Mouse (Mus musculus) kidney, postnatal 10 days (tissue): ENCODE measurements around the gene Rtkn2.

Experiments
- DNase-seq: peaks from one replicate; pipeline ENCODE4 v3.0.0; 2021; ENCODE audit warnings: mixed read lengths

Rtkn2 gene

DNA sequence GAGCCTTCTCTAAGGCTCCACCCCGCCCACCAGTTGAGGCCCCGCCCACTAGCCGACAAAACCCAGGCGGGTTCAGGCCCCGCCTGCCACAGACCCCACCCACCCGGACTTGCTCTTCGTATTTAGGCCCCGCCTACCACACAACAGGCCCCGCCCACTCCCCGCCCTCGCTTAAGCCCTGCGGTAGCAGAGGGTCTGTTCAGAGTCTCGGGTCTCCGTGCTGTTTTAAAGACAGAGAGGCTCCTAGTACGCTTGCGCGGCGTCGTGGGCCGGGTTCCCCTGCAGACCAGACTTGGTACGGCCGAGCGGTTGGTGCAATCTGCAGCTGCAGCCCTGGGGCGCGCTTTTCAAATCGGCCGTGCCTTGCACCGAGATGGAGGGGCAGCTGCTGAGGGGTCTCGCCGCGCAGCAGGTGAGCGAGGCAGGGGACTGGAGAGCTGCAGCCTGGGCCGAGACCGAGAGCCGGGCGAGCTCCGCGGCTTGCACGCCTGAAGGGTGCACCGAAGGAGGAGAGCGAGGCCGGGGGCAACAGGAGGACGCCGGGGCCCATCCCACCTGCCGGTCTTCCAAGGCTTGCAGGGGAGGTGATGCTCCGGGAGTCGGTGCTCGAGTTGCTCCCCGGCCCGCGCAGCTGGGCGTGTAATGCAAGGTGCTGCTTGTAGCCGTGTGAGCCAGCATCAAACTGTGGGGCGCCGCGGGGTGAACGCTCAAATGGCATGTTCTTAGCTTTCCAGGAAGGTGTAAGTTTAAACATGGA lies at the start of gene Rtkn2:
Rtkn2 (plus strand) TSS at position 170 of the 757 bp plus-strand sequence.
- DNase-seq = peak; percentile 96

DNA sequence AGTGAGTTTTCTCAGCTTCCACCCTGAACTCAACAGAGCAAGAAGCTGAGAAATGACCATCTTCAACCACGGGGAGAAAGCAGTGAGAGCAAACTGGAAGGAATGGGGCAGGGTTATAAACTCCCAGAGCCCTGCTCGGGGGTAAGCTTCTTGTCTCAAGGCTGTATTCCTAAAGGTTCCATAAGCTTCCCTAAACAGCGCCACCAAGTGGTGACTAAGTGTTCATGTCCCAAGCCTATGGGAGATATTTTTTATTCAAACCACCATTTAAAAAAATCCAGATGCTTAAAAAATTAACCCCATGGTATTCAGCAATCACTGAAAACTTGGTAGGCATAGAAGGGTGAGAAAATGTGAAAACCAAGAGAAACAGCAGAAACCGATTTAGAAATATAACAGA lies 48.0 kb upstream of the Rtkn2 start:
- DNase-seq = no peak

DNA sequence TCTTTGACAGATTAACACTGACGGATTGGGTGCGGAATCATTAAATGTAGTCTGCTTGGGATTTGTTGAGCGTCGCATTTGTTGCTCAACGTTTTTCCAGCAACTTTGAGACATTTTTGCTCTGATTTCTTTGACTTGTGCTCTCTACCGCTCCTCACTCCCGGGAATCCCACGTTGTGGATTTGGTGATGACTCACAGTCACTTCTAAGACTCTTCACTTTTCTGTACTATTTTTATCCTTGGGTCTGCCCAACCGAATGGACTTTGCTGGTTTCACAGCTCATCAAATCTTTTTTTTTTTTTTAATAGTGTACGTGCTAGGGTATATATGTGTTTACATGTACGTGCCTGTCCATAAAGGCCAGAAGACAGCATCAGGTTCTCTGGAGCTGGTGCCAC lies 46.6 kb upstream of the Rtkn2 start:
- DNase-seq = no peak

GRCm38 (mm10) chr10:67936944-67937343 lies 42.4 kb upstream of the Rtkn2 start:
- no peak for DNase-seq

DNA sequence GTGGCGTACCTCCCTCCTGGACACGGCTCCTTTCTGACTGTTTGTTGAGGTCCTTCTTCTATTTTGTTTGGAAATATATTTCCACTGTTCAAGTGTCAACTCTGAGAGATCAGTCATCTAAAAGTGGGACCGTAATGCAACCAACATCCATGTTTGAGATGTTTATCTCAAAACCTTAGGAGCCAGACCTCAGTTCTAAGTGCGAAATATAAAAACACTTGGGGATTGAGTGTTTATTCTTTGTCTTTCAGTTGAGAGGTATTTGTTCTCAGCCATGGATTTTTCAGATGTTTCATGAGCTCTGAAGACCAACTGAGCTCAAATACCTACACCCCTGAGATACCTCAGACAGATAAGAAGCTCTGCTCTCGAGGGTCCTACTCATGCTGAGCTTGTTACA lies 41.6 kb upstream of the Rtkn2 start:
- DNase-seq = no peak

- DNase-seq = no peak
Measured at GRCm38 (mm10) chr10:67939546-67939945, 39.8 kb upstream of the Rtkn2 start.

- no peak for DNase-seq
Measured at GRCm38 (mm10) chr10:67943513-67943912, 35.9 kb upstream of the Rtkn2 start.

GRCm38 (mm10) chr10:67950059-67950748 lies 29.2 kb upstream of the Rtkn2 start:
- no peak for DNase-seq

- no peak for DNase-seq
Measured at GRCm38 (mm10) chr10:67951690-67952089, 27.7 kb upstream of the Rtkn2 start.

- no peak for DNase-seq
Measured at GRCm38 (mm10) chr10:67955982-67956381, 23.4 kb upstream of the Rtkn2 start.

DNA sequence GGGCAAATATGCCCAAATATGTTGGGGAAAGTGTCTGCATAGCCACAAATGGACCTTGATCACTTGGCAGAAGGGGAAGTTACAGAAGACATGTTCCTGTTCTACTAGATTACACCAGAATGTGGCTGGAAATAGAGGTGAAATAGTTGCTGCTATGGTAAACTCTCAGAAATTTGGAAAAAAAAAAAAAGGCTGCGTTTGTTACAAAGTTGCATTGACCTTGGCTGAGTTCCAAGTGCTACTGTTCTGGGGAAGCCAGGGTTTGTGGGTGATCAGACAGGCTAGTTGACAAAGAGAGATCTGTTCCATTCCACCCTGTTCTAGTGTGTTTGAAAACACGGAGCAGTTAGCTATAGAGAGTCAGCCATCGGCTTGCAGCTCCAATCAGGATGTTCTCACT lies 19.4 kb upstream of the Rtkn2 start:
- no peak for DNase-seq

GRCm38 (mm10) chr10:67962496-67962895 lies 16.9 kb upstream of the Rtkn2 start:
- DNase-seq = no peak

GRCm38 (mm10) chr10:67964060-67964459 lies 15.3 kb upstream of the Rtkn2 start:
- no peak for DNase-seq

- no peak for DNase-seq
Measured at GRCm38 (mm10) chr10:67965251-67965986, 14.0 kb upstream of the Rtkn2 start.

- DNase-seq = peak; percentile 21
Measured at GRCm38 (mm10) chr10:67966102-67966501, 13.3 kb upstream of the Rtkn2 start.

DNA sequence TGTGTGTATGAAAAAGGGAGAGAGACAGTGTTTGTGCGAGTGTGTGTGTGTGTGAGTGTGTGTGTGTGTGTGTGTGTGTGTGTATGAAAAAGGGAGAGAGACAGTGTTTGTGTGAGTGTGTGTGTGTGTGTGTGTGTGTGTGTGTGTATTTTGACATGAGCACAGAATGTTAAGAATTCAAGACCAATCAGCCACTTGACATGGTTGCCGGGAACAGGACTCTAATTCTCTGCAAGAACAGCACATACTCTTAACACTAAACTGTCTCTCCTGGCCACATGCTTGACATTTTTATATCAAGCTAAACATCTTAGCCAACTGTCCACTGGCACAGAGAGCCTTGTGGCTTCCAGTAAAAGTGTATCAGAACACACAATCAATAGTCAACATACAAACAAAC lies 12.4 kb upstream of the Rtkn2 start:
- DNase-seq = no peak

- DNase-seq = no peak
Measured at GRCm38 (mm10) chr10:67971166-67971796, 8.1 kb upstream of the Rtkn2 start.

DNA sequence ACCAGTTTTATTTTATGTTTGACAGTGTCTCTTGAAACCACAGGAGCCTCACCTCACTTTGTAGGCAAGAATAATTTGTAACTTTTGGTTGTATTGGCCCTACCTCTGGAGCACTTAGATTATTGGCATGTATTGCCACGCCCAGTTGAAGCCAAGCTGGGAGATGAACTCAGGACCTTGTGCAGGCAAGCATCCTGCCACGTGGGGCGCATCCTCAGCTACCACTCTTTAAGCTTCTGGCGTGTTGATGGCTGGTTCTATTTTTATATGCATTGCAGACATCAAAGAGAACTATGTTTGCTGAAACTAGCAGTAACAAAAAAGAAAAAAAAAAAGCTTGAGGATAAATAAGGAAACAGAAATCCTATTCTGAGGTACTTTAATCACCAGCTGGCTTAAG lies 2.1 kb upstream of the Rtkn2 start:
- no peak for DNase-seq

DNA sequence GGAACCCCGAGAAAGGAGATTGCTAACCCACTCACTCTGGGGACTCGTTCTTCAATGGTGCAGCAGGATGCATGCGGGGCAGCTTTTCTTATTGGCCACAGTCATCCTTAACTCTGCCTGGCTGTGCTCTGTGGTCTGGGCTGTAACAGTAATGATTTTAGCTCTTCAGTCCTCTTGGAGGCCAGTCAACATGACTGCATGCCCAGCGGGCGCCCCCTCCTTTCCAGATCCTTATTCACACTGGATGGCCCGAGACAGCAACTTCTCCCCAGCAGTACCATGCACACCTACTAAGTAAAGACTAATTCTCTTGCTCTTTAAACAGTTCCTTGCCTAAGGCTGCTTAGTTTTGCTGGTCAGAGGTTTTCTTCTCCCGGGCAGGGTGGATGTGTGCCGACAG lies 4.4 kb downstream of the Rtkn2 start:
- no peak for DNase-seq

DNA sequence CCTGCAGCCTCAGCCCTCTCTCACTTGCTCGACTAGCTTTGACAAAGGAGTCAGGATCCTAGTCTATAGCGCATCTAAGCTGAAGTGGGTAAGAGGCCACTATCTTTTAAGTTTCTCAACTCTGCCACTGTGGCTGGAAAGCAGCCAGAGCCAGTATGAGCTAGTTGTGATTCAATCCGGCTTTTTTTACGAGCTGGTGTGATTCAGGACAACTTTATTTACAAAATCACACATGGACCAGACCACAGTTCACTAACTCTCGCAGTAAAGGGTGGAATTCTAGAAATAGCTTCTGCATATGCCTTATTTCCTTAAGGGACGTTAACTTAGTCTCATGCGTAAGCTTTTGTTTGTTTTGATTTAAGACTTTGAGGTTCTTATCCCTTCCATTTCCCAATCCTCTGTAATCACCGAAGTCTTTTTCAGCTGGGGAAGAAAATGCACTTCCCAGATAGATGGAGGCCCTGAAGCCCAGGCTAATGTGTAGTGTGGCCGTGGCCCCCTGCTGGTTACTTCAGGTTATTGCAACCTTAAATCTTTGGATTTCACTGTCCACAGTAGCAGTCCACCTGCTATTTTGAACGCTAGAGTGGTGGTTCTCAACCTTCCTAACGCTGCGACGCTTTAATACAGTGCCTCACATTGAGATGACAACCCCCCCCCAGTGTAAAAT lies 5.0 kb downstream of the Rtkn2 start:
- DNase-seq = peak; percentile 68

DNA sequence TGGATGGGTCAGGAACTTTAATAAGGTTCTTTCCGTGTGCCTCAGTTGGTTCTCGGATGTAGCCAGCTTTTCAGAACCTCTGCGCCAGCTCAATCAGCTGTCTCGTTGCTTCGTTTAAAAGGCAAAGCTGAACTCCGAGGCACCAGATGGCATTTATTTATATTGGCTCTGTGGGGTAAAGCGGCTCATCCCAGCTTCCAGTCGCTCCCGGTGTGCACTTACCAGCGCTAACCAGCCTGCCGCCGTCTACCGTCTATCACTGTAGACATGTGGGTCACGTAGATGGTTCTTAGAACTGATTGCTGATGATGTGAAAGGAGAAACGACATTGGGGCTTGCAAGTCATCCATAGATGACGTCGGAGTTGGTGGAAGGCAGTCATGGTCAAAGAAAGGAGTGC lies 5.7 kb downstream of the Rtkn2 start:
- DNase-seq = no peak

DNA sequence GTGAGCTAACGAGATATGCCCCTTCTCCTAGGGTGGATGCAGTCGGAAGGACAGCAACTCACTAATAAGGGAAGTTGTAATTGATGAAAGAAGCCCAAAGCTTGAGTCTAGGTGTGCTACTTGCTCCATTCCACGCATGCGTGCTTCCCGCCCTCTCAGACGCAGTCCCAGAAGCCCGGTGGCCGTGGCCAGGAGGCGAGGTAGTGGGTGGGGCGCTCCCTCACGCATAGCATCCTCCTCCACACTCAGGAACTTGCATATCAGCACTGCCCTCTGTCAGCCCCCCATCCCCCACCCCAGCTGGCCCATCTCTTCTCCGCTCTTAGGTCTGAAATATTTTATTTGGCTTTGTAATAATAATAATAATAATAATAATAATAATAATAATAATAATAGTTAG lies 16.0 kb downstream of the Rtkn2 start:
- peak; percentile 14 for DNase-seq

DNA sequence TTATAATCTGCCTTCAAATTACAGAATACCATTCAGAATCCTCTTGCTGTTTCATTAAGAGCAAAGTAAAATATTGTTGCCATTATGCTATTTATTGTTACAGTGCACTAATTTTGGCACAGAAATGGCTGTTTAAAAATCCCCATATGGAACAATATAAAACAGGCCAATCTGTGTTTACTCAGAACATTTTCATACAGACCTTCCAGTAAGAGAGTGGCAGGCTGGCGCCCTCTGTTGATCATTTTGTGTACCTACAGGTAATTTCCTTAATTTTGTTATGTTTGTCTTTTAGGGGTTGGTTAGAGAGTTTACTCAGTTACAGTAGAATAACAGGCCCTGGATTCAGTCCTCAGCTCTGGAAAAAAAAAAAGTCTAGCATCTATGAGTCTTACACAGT lies 16.8 kb downstream of the Rtkn2 start:
- DNase-seq = peak; percentile 28
